Mouse (Mus musculus) small intestine, adult 2 months (tissue): ENCODE results near the gene Pam.

Experiments
- CTCF ChIP-seq: fragments of 200-500 bp; IDR thresholded peaks from 2 replicates; pipeline ENCODE4 v1.5.1; 2012; ENCODE audit warnings: low read depth, mild to moderate bottlenecking, control low read depth, inconsistent platforms, low read length, moderate library complexity, mixed read lengths; ENCODE audit not compliant: insufficient replicate concordance, insufficient read length; ENCODE audit errors: extremely low read depth
- POLR2A ChIP-seq: fragments of 200-500 bp; IDR thresholded peaks from 2 replicates; pipeline ENCODE4 v1.6.1; 2012; ENCODE audit warnings: low read depth, mild to moderate bottlenecking, control low read depth, inconsistent platforms, low read length, moderate library complexity

GRCm38 (mm10) chr1:97753216-97753615, 342.2 kb downstream of the Pam start:
- TF ChIP-seq CTCF (no peak), POLR2A (no peak)
